Mouse (Mus musculus) cerebellum, adult (tissue): ENCODE data around the gene Nectin2.

Experiments used
- ATAC-seq: cut with Nextera tagmentation; 2 replicates; pipeline ENCODE4 v1.9.2; 2017; ENCODE audit warnings: mild to moderate bottlenecking, moderate library complexity, mixed read lengths; ENCODE audit not compliant: insufficient number of reproducible peaks, low FRiP score, low TSS enrichment

The Nectin2 gene

GRCm38 (mm10) chr7:19715239-19716054 is 34.8 kb downstream of the Nectin2 start, which contains the start of gene Tomm40:
Gene Tomm40 (minus strand): TSS chr7:19715438.
- ATAC-seq, result peak; percentile 95

DNA sequence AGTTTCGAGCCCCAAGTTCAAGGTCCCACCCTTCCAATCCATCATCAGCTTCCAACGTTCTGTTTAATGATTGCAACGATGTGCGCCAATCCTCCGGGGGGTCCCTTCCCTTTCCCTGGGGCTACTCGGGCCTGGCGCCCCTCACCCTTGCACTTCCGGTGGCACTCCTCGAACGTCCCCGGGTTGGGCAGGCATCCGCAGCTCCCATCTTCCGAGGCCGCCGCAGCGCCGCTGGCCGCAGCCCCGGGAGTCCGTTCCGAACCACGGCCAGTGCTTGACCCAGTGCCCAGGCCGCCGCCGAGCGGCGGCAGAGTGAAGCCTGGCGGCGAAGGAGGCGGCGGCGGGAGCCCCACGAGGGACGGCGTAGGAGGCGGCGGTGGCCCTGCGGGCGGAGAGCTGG is 35.4 kb downstream of the Nectin2 start:
- ATAC-seq, result 0 out of 2 replicates have a peak, but pooled peaks have one; percentile 0

GRCm38 (mm10) chr7:19713598-19713997 is 36.7 kb downstream of the Nectin2 start:
- ATAC-seq, result no peak

DNA sequence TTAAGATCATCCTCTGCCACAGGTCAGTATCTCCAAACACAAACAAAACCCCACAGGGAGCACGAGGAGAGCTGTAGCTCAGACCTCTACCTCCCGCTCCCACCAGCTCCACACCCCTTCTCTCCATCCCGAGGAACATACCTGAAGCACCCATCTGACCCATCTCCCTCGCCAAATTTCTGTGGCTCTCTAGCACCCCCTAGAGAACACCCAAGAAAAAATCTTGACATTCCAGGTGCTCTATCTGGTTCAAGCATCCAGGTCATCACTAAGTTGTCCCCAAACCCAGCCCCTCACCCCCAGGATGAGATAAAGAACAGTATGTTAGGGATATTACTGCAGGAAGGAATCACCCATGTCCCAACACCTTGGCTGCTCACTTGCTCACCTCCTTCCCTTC is 37.1 kb downstream of the Nectin2 start:
- ATAC-seq, result no peak

DNA sequence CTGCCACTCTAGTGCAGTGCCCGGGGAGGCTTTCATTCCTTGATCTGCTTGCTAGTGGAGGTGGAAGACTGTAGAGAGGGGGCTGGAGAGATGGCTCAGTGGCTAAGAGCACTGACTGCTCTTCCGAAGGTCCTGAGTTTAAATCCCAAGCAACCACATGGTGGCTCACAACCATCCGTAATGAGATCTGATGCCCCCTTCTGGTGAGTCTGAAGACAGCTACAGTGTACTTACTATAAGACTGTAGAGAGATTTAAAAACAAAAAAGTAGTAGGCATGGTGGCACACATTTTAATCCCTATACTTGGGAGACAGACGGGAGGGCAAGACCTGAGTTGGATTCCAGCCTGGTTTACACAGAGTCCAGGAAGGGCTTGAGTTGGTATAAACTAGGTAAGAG is 37.9 kb downstream of the Nectin2 start:
- ATAC-seq, result no peak

- no peak for ATAC-seq
Measured at GRCm38 (mm10) chr7:19710650-19711049, 39.6 kb downstream of the Nectin2 start.

DNA sequence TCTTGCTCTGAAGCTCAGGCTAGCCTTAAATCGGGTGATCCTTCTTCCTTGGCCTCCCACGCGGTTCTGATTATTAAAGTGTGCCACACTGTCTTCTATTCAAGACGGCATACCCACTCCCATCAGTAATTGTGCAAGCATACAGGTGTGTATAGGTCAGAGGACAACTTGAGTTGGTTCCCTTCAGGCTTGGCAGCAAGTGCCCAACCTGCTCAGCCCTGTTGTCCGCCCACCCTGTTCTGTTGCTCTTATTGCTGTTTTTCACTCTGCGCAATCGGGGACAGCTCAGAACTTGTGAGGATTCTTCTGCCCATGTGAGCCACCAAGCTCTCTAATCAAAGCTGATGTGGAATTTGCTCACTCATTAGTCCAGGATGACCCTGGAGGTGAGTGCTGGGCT is 45.0 kb downstream of the Nectin2 start:
- no peak for ATAC-seq

- no peak for ATAC-seq
Measured at GRCm38 (mm10) chr7:19704475-19704874, 45.8 kb downstream of the Nectin2 start.

DNA sequence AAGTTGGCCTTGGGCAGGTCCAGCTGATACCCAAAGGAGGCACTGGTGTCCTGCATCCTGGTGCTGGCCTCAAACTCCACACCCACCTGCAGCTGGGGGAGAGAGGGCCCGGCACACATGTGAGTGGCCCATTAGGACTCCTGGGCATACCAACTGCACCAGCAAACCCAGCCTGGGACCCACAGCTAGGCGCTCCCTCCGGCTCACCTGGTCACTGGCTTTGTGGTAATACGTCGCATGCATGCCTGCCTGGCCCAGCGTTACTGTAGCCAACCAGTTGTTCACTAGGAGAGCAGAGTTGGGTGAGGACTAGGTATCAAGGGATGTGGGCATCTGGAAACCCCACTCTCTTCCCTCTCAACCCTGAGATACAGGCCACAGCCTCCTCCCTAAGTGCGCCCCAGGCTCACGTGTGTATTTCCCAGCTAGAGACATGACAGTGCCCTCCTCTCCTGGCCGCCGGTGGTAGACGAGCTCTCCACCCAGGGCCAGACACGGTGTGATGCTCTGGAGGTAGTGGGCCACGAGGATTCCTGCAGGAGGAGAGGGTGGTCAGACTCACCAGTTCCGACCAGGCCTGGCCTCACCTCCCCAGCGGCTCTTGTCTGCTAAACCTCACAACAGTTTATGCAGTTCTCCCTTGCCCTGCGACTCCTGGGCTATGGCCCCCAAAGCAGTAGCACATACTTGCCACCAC is 47.3 kb downstream of the Nectin2 start:
- no peak for ATAC-seq

DNA sequence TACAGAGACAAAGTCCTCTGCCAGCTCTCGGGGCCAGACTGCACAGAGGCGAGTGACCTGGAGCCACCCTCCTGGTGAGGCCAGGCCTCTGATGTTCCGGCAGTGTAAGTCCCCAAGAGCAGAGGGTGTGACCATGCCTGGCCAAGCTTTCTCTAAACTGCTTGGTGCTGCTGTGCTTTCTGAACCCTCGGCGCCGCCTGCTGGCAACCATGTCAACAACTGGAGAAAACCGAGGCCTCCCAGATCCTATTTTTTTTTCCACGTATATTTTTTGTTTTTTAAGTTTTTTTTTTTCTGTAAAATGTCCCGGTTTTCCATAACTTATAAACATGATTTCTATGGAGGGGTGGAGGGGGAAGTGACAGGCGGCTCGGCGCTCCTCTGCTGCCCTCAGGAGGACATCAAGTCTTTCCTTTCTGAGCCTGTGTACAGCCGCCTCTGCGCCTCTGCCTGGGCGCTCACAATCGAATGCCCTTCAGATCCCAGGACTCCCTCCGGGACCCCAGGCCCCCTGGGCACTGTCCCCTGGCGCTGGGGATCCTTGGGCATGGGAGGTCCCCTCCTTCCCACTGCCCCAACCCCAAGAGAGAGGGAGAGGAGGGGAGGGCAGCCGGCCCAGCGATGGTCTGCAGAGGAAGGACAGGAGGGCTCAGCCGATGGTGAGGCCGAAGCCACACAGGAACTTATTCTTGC is 49.1 kb downstream of the Nectin2 start:
- ATAC-seq, result 0 out of 2 replicates have a peak, but pooled peaks have one; percentile 54

- no peak for ATAC-seq
Measured at GRCm38 (mm10) chr7:19700299-19701068, 49.8 kb downstream of the Nectin2 start.

- no peak for ATAC-seq
Measured at GRCm38 (mm10) chr7:19699827-19700148, 50.5 kb downstream of the Nectin2 start.

GRCm38 (mm10) chr7:19698907-19699826 is 51.1 kb downstream of the Nectin2 start, which contains the start of gene Apoe:
Gene Apoe (minus strand): TSS chr7:19699188.
- ATAC-seq, result no peak

DNA sequence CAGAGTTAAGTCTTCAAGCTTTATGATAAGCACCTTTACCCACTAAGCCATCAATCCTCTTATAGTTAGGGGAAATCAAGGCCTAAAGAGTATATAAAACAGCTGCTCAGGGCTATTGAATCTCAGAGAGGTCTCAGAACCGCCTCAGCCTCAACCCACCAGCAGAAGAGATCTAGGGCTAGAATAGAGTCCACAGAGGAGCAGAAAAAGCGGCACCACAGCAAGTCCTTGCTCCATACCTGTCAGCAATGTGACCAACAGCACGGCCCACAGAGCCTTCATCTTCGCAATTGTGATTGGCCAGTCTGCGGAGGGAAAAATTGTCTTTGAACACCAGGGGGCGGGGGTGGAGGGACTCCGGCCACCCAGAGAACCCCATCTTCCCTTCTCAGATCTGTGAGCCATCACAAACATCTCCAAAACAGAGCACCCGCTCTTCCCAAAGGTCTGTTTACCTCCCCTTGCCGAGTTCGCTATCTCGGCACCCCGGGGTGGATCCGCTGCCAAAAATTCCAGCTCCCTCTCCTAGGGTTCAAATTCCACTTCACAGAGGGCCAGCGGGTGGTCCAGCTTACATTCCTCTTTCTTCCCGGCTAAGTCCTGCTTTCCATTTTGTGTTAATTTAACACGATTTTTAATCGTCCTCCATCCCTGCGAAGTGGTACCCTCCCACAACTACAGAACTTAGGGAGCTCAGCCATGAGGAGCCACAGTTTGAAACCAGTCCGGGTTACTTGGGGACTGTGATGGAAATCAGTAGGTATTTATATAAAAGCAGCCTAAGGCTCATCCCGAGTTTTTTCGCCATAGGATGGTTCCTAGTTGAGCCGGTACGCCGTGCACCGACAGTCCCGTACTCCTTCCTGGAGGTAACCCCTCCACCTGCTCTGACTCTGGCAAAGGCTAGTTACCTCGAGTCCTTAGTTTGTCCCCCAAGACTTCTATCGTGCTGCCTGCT is 52.1 kb downstream of the Nectin2 start:
- no peak for ATAC-seq

- no peak for ATAC-seq
Measured at GRCm38 (mm10) chr7:19696336-19696873, 53.9 kb downstream of the Nectin2 start.

DNA sequence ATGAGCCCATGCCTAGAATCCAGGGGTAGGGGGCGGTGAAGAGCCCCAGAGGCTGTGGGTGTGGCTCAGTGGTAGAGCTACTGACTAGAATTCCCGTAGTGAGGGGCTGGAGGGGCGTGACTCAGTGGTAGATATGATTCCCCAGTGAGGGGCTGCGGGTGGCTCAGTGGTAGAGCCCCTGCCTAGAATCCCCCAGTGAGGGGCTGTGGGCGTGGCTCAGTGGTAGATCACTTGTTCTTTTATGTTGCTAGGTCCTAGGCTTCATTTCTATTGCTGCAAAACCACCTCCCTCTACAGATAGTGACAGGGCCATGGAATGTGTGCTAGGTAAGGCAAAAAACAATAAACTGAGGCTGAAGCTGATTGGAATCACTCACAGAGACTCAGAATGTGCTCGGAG is 54.4 kb downstream of the Nectin2 start:
- ATAC-seq, result no peak

DNA sequence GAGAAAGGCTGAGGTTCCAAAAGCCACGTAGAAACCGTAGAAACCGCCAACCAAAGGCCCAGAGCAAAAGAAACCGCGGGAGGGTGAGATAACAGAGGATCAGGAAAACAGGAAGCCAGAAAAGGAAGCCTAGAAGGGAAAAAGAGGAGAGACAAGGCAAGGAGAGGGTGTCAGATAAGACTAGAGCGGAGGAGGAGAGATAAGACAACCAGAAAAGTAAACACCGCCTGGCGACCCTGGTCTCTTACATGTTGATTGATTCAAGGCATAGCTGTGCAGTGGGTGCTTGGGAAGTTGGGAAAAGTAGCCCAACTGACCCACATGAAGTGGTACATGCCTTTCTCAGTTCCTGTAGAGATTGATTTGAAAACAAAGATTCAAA is 55.1 kb downstream of the Nectin2 start:
- no peak for ATAC-seq
